Mouse (Mus musculus): ENCODE data around the gene Ankrd13d. TPM values are rescaled to one million over a fixed set of nuclear protein-coding genes. Genes with fewer than 3 reads are reported as not detected.

The Ankrd13d gene
- polyA plus RNA-seq, 1 experiment from 2014 or later: 1.4 TPM

Small RNAs within 50 kb of the gene (microRNA-seq; reads per million reads assigned to microRNA genes)
- not detected for gene Mir6985

Other genes with a start within 250 kb of the Ankrd13d start
- 583 and 622 TPM in 2 replicates for gene Gstp1, start 245.2 kb downstream of the Ankrd13d start, polyA plus RNA-seq (2016; fragmentation: Nextera tagmentation; extraction: Ambion mirVana)
- gene Gstp2, start 237.1 kb downstream of the Ankrd13d start, polyA plus RNA-seq (2016; fragmentation: Nextera tagmentation; extraction: Ambion mirVana): 6.2 and 7.3 TPM in 2 replicates
- gene Gstp3, start 223.6 kb downstream of the Ankrd13d start, polyA plus RNA-seq (2016; fragmentation: Nextera tagmentation; extraction: Ambion mirVana): 15.0 and 18.5 TPM in 2 replicates
- 0.37 and 0.53 TPM in 2 replicates for gene Cabp2, start 201.6 kb downstream of the Ankrd13d start, polyA plus RNA-seq (2016; fragmentation: Nextera tagmentation; extraction: Ambion mirVana)
- 93.2 and 101 TPM in 2 replicates for gene Cdk2ap2, start 186.0 kb downstream of the Ankrd13d start, polyA plus RNA-seq (2016; fragmentation: Nextera tagmentation; extraction: Ambion mirVana)
- 4.8 and 5.0 TPM in 2 replicates for gene Pitpnm1, start 183.1 kb downstream of the Ankrd13d start, polyA plus RNA-seq (2016; fragmentation: Nextera tagmentation; extraction: Ambion mirVana)
- gene Aip, start 157.3 kb downstream of the Ankrd13d start, polyA plus RNA-seq (2016; fragmentation: Nextera tagmentation; extraction: Ambion mirVana): 42.0 and 43.6 TPM in 2 replicates
- gene Gpr152, start 143.3 kb downstream of the Ankrd13d start, polyA plus RNA-seq (2016; fragmentation: Nextera tagmentation; extraction: Ambion mirVana): not detected in 2 replicates
- gene Cabp4, start 139.1 kb downstream of the Ankrd13d start, polyA plus RNA-seq (2016; fragmentation: Nextera tagmentation; extraction: Ambion mirVana): 0.06 and 0.07 TPM in 2 replicates
- 86.5 and 86.9 TPM in 2 replicates for gene Coro1b, start 134.5 kb downstream of the Ankrd13d start, polyA plus RNA-seq (2016; fragmentation: Nextera tagmentation; extraction: Ambion mirVana)
- 24.3 and 26.2 TPM in 2 replicates for gene Ptprcap, start 129.5 kb downstream of the Ankrd13d start, polyA plus RNA-seq (2016; fragmentation: Nextera tagmentation; extraction: Ambion mirVana)
- gene Rps6kb2, start 119.8 kb downstream of the Ankrd13d start, polyA plus RNA-seq (2016; fragmentation: Nextera tagmentation; extraction: Ambion mirVana): 39.1 and 39.4 TPM in 2 replicates
- gene Carns1, start 107.7 kb downstream of the Ankrd13d start, polyA plus RNA-seq (2016; fragmentation: Nextera tagmentation; extraction: Ambion mirVana): 0.93 and 1.3 TPM in 2 replicates
- gene Tbc1d10c, start 91.9 kb downstream of the Ankrd13d start, polyA plus RNA-seq (2016; fragmentation: Nextera tagmentation; extraction: Ambion mirVana): 4.3 and 4.9 TPM in 2 replicates
- 572 and 577 TPM in 2 replicates for gene Ppp1ca, start 91.1 kb downstream of the Ankrd13d start, polyA plus RNA-seq (2016; fragmentation: Nextera tagmentation; extraction: Ambion mirVana)
- 26.5 and 26.8 TPM in 2 replicates for gene Rad9a, start 81.5 kb downstream of the Ankrd13d start, polyA plus RNA-seq (2016; fragmentation: Nextera tagmentation; extraction: Ambion mirVana)
- 0.73 and 1.3 TPM in 2 replicates for gene Clcf1, start 68.9 kb downstream of the Ankrd13d start, polyA plus RNA-seq (2016; fragmentation: Nextera tagmentation; extraction: Ambion mirVana)
- gene AC109138.7, start 68.8 kb downstream of the Ankrd13d start, polyA plus RNA-seq (2016; fragmentation: Nextera tagmentation; extraction: Ambion mirVana): not detected in 2 replicates
- gene Pold4, start 51.2 kb downstream of the Ankrd13d start, polyA plus RNA-seq (2016; fragmentation: Nextera tagmentation; extraction: Ambion mirVana): 12.8 and 13.2 TPM in 2 replicates
- gene Ssh3, start 14.0 kb downstream of the Ankrd13d start, polyA plus RNA-seq (2016; fragmentation: Nextera tagmentation; extraction: Ambion mirVana): 2.2 and 2.6 TPM in 2 replicates
- 15.7 and 17.9 TPM in 2 replicates for gene Grk2, start 23.1 kb upstream of the Ankrd13d start, polyA plus RNA-seq (2016; fragmentation: Nextera tagmentation; extraction: Ambion mirVana)
- 25.4 and 28.1 TPM in 2 replicates for gene Kdm2a, start 115.1 kb upstream of the Ankrd13d start, polyA plus RNA-seq (2016; fragmentation: Nextera tagmentation; extraction: Ambion mirVana)
- gene Rhod, start 156.3 kb upstream of the Ankrd13d start, polyA plus RNA-seq (2016; fragmentation: Nextera tagmentation; extraction: Ambion mirVana): 7.8 and 8.1 TPM in 2 replicates
- 0.35 and 0.42 TPM in 2 replicates for gene Syt12, start 194.3 kb upstream of the Ankrd13d start, polyA plus RNA-seq (2016; fragmentation: Nextera tagmentation; extraction: Ambion mirVana)
- not detected in 2 replicates for gene 2010003K11Rik, start 215.4 kb upstream of the Ankrd13d start, polyA plus RNA-seq (2016; fragmentation: Nextera tagmentation; extraction: Ambion mirVana)
- 34.3 and 34.8 TPM in 2 replicates for gene Pcx, start 227.3 kb upstream of the Ankrd13d start, polyA plus RNA-seq (2016; fragmentation: Nextera tagmentation; extraction: Ambion mirVana)

Measured in liver, embryonic 12.5 days (tissue).